Mouse (Mus musculus) heart, adult 18-20 months (tissue): ENCODE data around the gene Galnt9. TPM values are rescaled to one million over a fixed set of nuclear protein-coding genes. Genes with fewer than 3 reads are reported as not detected.

Source experiments
- DNase-seq, 2 experiments: peaks; one replicate each; pipeline ENCODE4 v3.0.0; 2021 to 2022; ENCODE audit warnings: mixed read lengths in 1 of 2
- total RNA-seq, 2 experiments: library from RNA; stranded (reverse); gene quantifications; 2 replicates each; pipeline ENCODE4 v1.2.3; 2021

Gene Galnt9
- total RNA-seq, 2 experiments from 2014 or later, result 0.13 TPM; not detected in 1

DNA sequence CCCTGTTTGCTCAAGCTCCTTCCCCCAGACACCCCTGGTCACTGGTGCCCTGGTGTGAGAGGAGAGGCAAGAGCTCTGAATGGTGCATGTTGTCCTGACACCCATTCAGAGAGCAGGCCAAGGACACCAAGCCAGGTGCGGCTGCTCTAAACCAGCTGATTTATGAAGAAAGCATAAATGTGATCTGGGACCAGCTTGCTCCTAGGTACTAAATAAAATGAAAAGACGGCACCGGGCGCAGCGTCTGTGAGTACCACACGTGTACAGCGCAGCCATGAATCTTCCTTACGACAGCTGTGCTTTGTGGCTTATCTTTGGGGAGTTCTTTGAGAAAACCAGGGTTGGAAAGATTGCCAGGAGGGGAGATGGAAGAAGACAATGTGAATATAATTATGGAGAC lies 8.2 kb upstream of the Galnt9 start:
- DNase-seq, result no peak

DNA sequence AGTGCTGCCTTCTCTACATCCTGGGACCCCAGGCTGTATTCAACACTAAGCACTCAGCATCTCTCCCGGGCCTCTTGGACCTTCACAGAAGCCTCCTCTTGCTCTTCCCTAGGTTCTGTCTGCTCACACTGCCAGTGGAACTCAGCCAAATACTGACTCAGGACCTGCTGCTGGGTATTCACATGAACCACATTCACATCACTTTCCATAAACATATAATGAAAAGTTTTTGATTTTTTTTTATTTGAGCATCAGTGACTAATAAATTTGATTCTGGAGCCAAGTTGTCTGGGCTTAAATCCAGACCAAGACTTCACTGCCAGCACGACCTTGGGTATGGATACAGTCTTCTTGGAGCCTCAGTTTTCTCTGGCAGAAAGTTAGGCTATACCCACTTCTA lies 3.2 kb upstream of the Galnt9 start:
- DNase-seq, result no peak

DNA sequence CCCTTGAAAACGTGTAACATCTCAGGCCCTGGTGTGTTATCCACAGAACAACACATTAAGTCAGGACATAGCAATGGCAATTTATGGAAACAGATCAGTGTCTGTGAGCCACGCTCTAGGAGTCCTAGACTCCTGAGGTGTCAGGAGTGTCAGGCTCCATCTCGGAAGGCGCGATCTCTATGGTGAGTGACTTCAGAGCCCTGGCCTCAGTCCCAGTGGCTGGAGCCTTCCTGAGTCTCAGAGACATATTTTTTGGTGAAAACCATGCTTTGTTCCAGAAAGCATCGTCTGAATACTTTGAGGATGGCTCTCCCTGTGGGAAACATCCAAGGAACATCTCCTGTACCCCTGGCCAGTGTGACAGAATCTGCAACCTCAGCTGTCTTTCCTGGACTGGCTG lies 2.7 kb upstream of the Galnt9 start:
- no peak for DNase-seq

DNA sequence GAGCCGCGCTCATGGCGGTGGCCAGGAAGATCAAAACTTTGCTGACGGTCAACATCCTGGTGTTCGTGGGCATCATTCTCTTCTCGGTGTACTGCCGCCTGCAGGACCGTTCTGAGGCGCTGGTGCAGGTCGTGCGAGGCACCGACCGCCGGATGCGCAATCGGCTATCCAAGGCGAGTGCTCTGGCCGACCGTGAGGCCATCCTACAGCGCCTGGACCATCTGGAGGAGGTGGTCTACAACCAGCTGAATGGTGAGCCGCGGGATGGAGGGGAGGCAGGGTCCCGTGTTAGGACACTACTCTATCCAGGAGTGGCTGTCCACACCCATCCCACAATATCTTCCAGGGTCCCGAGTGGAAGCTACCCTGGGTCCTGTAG lies 525 bp downstream of the Galnt9 start:
- DNase-seq, result no peak

DNA sequence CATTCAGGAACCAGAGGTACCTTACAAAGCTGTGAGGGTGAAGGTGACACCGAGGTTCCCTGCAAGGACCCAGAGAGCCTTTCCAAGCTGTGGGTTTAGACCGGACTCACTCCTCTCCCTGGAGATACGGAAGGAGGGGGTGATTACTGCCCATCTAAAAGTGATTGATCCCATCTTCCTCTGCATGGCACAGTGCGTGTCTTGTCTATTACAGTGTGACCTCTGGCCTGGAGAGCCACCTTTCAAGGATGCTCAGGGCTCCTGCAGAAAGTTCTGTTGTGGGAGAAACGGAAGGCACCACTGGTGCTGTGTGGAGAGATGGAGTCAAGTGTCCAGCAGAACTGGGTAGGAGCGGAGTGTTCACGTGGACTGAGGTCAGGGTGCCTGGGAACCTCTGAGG lies 1.2 kb downstream of the Galnt9 start:
- DNase-seq, result no peak

DNA sequence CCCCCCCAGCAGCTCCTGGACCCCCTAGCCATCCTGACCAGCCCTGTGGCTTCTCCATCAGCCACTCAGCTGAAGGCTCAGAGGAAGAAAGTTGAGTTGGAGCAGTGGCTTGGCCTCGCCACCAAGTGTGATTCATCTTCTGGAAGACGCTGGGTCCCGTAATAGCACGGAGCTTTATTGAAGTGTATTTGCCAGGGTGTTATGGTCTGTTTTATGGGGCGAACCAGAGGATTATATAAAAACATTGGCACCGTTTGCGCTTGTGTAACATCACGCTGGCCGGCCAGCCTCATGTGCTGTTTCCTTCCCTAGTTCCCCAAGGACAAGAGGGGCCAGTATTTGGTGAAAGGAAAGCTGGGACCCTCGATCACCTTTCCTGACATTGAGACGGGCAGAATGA lies 2.0 kb downstream of the Galnt9 start:
- DNase-seq, result no peak

DNA sequence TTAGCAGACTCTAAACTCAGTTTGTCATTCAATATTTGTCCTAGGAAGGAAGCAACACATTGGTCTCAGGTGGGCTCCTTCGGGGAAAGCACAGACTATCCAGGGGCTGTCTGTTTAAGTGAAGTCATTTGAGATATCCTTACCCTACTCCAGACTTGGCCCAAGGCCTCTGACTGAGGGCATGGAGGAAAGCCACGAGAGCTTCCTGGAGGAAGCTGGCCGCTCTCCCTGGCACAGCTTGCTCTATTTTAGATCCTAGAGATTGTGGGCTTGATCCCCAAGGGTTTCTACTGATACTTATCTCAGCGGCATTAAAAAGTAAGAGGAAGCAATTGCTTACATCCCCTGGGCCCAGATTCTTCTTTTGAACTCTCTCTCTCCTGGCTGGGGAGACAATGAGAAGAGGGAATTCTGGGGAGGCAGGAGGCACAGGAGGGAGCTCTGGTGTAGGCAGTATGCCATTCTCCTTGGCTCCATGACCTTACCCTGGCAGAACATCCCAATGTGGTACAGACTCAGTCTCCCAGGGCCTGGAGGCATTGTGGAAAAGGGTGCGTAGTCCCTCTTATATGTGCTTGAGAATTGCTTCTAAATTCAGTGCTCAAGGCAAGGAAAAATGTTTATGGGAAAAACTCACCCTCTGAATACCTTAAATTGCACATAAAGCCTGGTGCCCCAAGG lies 2.7 kb downstream of the Galnt9 start:
- no peak for DNase-seq

DNA sequence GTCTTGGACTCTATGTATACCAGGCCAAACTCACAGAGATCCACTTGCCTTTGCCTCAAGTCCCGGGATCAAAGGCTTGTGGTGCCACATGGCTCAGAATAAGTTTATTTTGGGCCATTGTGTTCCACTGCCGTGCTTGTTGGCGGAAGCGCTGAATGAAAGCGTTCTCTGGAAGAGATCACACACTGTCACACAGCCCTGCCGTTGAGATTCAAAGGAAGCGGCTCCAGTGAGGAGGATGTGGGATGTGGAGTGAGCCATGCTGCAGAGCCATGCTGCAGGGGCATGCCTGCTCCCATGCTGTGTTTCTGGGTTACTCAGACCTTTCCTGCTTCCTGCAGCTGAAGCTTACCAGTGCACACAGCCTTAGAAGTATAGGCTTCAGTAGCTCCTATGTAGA lies 4.3 kb downstream of the Galnt9 start:
- no peak for DNase-seq

DNA sequence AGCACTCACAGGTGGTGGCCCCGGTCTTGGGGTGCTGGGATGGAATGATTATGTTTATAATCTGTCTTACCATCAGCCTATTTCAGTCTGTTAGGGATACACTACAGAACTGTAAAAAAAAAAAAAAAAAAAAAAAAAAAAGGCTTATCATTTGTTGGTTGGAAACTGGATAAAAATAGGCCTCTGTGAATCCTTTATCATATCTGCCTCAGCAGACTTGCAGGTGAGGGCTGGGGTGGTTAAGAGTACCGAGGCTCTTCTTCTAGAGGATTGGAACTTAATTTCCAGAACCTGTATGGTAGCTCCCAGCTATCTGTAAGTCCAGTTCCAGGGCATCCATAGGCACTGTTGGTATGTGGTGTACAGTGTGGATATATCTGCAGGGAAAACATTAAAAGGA lies 6.0 kb downstream of the Galnt9 start:
- DNase-seq, result no peak

DNA sequence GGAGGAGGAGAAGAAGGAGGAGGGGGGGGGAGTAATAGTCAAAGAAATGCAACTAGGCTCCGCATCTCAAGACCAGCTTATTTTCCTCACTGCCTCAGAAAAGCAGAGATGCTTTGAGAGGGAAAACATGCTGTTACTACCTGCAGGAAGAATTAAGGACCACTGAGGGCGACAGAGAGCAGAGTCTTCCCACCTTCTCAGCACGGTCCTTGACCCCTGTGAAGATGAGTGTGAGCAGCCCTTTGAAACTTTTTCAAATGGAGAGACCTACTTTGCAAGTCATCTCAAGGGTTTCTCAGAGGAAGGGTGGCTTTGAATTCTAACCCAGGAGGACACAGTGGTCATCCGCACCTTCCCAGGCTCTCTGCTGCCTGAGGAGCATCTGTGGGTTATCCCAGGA lies 6.7 kb downstream of the Galnt9 start:
- no peak for DNase-seq

DNA sequence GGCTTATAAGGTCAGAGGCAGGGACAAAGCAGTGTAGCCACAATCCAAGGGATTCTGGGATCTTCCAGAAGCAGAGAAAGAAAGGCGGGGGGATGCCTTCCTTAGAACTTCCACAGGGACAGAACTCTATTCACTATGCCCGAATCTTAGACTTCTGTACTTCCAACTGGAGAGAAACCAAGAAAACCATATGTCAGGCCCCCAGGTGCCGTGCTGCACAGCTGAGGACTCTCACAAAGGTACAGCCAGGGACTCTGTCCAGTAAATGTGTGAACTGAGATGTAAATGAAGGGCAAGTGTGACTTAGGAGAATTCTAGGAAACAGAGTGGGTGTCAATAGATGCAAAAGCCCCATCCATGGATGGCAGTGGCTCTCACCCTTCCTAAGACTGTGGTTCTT lies 7.8 kb downstream of the Galnt9 start:
- DNase-seq, result no peak

DNA sequence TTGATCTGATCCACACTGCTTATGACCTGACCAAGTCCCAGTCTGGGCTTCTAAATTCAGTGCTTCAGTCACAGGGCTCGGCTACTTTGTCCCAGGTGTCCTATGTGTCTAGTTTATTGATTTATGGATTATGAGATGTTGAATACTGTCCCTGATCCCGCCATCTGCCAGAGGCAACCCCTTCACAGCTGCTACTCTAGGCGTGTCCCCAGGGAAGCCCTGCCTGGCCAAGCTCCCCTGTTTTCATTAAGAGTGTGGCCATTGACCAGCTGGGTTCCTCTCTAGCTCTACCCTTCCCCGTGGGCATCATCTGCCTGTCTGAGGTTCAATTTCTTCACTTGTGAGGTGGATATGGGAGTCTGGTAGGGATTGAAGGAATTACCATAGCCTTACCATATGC lies 9.2 kb downstream of the Galnt9 start:
- no peak for DNase-seq

DNA sequence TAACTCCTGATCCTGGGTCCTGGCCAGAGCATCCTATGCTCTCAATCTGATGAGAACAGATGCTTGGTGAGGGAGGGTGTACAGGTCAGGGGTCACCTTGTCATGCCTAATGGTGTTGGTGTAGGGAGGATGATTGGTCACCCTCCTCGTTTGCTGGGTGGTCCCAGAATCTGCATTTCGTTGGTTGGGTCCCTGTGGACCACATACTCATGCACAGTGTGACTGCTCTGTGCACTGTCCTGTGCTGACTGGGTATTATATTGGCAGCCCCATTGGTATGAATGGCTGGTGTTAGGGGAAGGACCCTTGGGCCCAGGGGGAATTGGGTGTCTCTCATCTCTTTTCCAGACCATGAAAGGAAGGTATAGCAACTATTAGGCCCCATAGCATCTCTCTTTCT lies 11.0 kb downstream of the Galnt9 start:
- DNase-seq, result no peak

DNA sequence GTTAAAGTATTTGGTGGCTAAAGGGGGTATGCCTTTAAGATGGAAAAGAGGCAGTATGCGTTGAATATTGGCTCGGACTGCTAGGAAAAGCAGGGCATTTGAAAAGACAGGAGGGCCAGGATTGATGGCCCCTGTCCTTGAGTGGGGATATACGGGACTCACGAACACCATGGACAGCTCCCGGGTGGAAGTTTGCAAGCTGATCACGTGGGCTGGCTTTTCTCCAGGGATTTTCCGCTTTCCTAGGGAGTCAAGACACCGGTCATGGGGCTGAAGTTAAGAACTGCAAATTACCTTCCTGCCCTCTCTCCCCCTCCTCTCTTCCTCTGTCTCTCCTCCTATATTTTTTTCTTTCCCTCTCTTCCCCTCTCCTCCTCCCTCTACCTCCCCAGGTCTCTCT lies 14.2 kb downstream of the Galnt9 start:
- DNase-seq, result peak; percentile 71 to 84

DNA sequence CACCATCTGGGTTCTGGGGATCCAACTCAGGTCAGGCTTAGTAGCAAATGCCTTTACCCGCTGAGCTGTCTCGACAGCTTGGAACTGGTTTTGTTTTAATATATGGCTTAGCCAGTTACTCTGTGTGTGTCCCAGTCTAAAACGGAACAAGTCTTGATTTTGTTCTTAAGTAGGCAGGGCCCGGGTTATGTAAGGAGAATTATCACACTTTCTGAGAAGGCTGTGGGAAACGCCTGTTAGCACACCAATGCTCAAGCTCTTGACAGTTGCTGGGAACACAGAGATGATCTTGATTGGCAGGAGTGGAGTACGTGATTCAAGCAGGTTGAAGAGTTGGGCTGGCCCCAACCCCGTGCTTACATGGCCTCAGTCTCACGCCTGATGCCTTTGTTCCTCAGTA lies 15.5 kb downstream of the Galnt9 start:
- no peak for DNase-seq

DNA sequence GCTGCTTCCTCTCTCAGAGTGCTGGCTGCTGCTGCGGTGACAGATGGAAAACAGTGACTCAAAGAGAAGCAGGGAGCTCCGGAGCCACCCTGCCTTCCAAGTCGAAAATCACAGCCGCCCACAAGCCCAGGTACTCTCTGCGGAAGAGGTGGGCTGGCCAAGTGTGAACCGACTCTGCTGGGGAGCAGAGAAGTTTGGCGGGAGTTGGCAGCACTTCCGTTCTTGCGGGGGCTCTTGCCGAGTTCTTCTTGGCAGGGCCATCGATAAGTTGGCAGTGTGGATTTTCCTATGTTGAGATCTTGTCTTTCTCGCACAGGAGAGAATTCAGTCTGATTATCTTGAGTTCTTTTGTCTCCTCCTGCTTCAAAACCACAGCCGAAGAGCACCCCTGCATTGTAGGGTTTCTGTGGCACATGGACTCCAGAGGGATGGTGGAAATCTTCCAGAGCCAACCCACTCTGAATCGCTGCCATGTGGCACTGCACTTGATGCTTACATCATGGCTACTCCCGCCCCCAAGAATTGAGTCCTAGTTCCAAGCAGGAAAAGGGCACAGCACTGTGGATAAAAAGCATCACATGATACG lies 18.7 kb downstream of the Galnt9 start:
- no peak for DNase-seq

DNA sequence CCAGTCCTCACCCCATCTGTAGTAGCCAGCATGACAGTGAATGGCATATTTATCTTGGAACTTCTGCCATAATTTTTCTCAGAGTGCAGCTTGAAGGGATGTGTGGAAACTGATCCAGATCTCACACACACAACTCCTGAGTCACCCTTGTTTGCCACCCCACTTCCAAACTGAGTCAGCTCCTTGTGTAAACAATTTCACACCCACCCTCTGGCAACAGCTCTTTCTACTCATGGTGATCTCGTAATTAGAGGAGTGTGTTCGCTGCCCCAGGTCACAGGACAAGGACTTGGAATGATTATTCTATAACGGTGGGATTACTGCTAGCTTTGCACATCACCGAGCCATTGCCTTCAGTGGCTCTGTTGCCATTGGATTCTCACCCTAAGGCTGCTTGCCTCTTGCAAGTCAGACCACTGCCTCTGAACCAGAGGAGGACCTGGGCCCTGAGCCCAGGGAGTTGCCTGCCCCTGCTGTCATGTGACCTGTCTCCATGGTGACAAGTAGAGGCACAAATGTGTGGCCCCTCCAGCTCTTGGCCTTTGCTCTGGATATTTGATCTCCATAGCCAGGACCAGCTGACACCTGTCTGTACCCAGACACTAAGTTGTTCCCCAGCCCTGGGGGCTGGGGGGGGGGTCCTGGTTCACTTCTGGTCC lies 21.0 kb downstream of the Galnt9 start:
- no peak for DNase-seq

DNA sequence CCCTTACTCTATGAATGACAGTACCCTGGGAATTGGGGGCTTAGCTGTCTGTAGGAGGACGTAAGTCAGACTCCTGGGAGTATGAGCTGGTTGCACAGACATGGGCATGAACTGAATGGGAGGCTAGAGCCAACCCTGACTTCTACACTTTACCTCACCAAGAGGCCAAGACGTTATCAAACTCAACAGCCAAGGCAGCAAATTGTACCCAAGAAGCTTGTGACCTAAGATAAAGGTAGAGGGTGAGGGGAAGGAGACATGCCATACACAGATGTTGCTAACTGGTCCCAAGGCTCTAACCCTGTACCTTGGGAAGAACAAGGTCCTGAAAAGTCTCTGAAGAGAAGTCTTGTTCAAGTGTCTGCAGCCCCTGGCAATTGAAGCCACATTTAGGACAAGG lies 23.4 kb downstream of the Galnt9 start:
- no peak for DNase-seq

DNA sequence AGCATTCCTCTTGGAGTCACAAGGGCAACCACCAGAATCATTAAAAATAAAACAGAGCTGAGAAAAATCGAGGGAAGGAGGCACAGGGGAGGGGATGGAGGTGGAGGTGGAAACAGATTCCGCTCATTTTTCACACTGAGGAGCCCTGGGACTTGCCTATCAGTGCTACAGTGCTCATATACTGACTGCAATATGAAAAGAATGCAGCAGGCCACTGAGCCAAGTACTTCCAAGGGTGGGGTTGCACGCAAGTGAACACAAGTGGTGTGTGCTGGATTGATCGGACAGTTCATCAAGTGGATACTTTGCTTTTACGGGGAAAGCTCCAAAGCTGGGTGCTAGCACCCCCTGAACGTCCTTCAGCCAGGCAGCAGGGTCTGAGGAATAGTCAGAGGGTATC lies 30.7 kb downstream of the Galnt9 start:
- DNase-seq, result no peak

DNA sequence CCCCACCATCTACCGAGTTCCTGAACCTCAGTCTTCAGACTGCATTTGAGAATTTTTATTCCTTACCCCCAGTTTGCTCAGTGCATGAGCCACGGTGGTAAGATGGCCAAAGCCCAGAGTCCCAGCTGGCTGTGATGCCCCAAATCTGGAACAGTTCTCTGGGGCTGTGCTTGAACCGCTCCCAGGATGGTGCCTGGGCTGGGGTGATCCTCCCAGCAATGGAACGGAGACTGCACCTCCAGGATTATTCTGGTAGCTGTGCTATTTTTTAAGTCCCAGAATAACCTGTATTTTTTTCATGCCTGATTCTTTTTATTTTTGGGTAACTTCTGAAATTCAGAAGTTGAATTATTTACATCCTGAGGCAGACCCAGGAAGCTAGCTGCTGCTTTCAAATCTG lies 35.1 kb downstream of the Galnt9 start:
- no peak for DNase-seq

DNA sequence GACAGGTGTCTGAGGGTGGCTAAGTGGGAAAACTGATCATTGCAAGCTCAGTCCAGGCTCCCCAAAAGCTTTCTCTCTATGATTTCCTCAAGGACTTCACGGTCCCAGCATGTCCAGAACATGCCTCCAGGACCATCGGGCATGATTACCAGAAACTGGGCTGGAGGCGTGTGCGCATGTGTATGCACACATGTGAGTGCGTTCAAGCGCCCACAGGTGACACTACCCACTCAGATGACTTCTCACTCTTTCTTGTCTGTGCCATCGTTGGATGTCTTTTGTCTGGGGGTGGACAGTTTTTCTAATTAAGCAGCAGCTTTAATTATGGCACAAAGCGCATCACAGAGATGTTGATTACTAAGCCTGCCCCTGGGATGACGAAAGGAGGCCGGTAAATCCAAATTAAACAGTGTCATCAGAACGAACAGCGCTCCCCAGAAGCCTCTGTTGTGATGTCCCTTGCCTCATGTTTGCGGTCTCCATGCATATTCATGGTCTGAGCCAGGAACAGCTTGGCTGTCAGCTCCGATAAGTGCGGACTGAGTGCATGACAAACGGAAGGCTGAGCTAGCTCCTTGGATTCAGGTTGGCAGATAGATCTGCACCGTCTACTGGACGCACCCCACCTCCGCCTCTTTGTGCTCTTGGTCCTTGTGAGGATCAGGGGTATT lies 36.5 kb downstream of the Galnt9 start:
- no peak for DNase-seq

DNA sequence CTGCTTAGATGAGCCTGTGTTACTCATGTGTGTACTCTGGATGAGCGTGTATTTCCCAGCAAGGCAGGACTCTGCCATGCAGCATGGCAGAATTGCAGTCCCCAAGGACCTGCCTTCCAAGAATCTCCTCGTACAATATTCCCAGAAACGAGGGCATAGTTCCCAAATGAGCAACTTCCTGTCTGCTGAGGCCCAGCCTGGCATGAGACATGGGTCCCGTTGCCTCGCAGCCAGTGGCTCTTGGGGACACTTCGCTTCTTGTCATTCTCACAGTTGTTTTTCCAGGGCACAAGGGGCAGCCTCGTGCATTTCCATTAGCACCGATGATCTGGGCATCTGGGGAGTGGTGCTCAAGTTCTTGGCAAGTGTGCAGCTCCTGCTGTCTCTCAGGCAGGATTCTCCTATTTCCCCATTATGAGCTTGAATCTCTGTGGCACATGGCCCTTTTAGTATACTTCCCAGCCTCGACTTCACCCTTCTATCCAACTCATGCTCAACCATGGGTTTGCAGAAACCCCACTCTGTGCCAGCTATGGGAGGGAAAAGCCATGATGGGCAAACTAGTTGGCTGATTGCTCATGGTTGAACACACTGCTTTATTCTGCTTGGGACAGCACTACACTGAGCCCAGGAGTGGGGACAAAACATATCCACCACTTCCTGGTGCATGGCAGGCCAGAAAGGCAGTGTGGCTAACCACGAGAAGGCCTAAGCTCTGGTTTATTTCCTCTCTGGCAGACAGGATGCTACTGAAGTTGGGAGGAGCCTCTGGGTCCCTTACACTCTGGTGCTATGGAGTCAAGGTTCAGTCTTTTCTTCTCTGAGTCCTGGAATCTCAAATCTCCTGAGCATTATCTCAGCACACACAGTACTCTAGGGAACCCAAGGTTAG lies 38.7 kb downstream of the Galnt9 start:
- DNase-seq, result peak in 1 of 2 experiments; percentile 4
